Mouse (Mus musculus): ENCODE results near the gene Fa2h.

DNA sequence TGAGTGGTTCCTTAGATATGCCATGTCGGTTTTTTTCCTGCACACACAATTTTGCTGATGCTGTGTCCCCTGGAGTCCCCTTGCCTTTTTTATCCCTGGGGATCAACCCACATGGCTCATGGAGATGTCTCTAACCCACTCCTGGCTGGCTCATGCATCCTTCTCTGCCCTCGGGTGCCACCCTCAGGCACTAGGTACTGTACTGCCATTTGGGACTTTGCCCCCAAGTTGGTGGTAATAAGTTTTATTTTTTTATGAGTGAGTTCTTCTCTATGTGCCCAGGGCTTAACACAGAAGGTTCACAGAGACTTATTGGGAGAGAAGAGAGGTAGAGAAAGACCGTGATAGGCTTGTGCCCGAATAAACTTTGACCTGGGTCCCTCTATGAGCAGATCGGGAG lies 41.3 kb downstream of the Fa2h start:
- TF ChIP-seq POLR2A (IDR thresholded peaks at IDR 0.05; ENCODE audit: extremely low read depth, insufficient read depth, low read length) (no peak), CTCF (IDR thresholded peaks at IDR 0.05; ENCODE audit: low read depth, low read length) (no peak)

All from liver, adult 2 months (tissue).